Mouse (Mus musculus): ENCODE measurements around the gene Klk1b11. TPM values are rescaled to one million over a fixed set of nuclear protein-coding genes. Genes with fewer than 3 reads are reported as not detected.
"Not testable (repeated sequence)": the region's sequence is repeated elsewhere in the genome, so short reads cannot be mapped to it uniquely, and the experiment has no call there.

Klk1b11 gene
- polyA plus RNA-seq (2012; rRNA removed): not detected in 2 replicates
- not detected in 2 replicates for polyA plus RNA-seq (2014; fragmentation: Nextera tagmentation; extraction: Ambion mirVana)

GRCm38 (mm10) chr7:43995577-43995976 lies at the start of gene Klk1b11:
TSS of gene Klk1b11 (plus strand) at chr7:43995877.
- ATAC-seq (ENCODE audit: insufficient read depth): not testable (repeated sequence)

GRCm38 (mm10) chr7:43950364-43950763 lies 45.3 kb upstream of the Klk1b11 start, which contains the start of gene Klk1b8:
TSS of gene Klk1b8 (plus strand) at chr7:43950664.
- TF ChIP-seq CTCF (IDR thresholded peaks at IDR 0.05; ENCODE audit: low read depth) (no peak), EP300 (IDR thresholded peaks at IDR 0.05; ENCODE audit: low read depth) (no peak)
- WGBS (ENCODE audit: insufficient replicate concordance): 55% methylated on average over 2 of the region's 2 CpGs

More at GRCm38 (mm10) chr7:43995577-43995976, at the start of gene Klk1b11:
- not testable (repeated sequence) for H3K4me2 ChIP-seq (ENCODE audit: low read depth); H3K4me3 ChIP-seq (ENCODE audit: insufficient read depth in 1 of 2, low read depth in 2 of 2, low read length in 2 of 2); H3K4me1 ChIP-seq (replicated peaks; ENCODE audit: control insufficient read depth in 2 of 2, insufficient read depth in 2 of 2, low read length in 1 of 2); H3K9ac ChIP-seq (replicated peaks); H3K27me3 ChIP-seq (ENCODE audit: control insufficient read depth, insufficient read depth, low read length); DNase-seq (ENCODE audit: low read depth in 3 of 3, low spot score in 3 of 3); H3K27ac ChIP-seq; H3K36me3 ChIP-seq (replicated peaks; ENCODE audit: control insufficient read depth, insufficient read depth, low read depth); H3K9me3 ChIP-seq (ENCODE audit: control insufficient read depth, low read length)
- WGBS (ENCODE audit: insufficient replicate concordance): 45% methylated on average over 4 of the region's 4 CpGs

GRCm38 (mm10) chr7:43952703-43953102 lies 43.0 kb upstream of the Klk1b11 start:
- no peaks in the 10 kb centered on the region for H3K4me1 ChIP-seq (replicated peaks; ENCODE audit: control insufficient read depth in 2 of 2, insufficient read depth in 2 of 2, low read length in 1 of 2)
- no peak overlapping the region for H3K27ac ChIP-seq
- H3K9ac ChIP-seq (replicated peaks): no peak overlapping the region
- DNase-seq (ENCODE audit: low read depth in 3 of 3, low spot score in 3 of 3) (no peak), ATAC-seq (ENCODE audit: insufficient read depth) (no peak)
- no peak for TF ChIP-seq CTCF (IDR thresholded peaks at IDR 0.05; ENCODE audit: low read depth)
- no peak for TF ChIP-seq EP300 (IDR thresholded peaks at IDR 0.05; ENCODE audit: low read depth)
- H3K36me3 ChIP-seq (replicated peaks; ENCODE audit: control insufficient read depth, insufficient read depth, low read depth): no peaks in the 10 kb centered on the region
- 42% methylated on average over 4 of the region's 4 CpGs for WGBS (ENCODE audit: insufficient replicate concordance)
- H3K4me3 ChIP-seq (ENCODE audit: insufficient read depth in 1 of 2, low read depth in 2 of 2, low read length in 2 of 2): no peak overlapping the region
- H3K9me3 ChIP-seq (ENCODE audit: control insufficient read depth, low read length): no peaks in the 10 kb centered on the region
- H3K27me3 ChIP-seq (ENCODE audit: control insufficient read depth, insufficient read depth, low read length): no peaks in the 10 kb centered on the region
- H3K4me2 ChIP-seq (ENCODE audit: low read depth): no peak overlapping the region

More at GRCm38 (mm10) chr7:43950364-43950763, 45.3 kb upstream of the Klk1b11 start, which contains the start of gene Klk1b8:
- ATAC-seq (ENCODE audit: insufficient read depth) (no peak), DNase-seq (ENCODE audit: low read depth in 3 of 3, low spot score in 3 of 3) (no peak)
- Histone ChIP-seq H3K27ac (no peak within 1 kb of the TSS), H3K4me1 (replicated peaks; ENCODE audit: control insufficient read depth in 2 of 2, insufficient read depth in 2 of 2, low read length in 1 of 2) (no peaks in the 10 kb centered on the region), H3K9me3 (ENCODE audit: control insufficient read depth, low read length) (no peaks in the 10 kb centered on the region), H3K4me3 (ENCODE audit: insufficient read depth in 1 of 2, low read depth in 2 of 2, low read length in 2 of 2) (no peak within 1 kb of the TSS), H3K9ac (replicated peaks) (no peak within 1 kb of the TSS), H3K36me3 (replicated peaks; ENCODE audit: control insufficient read depth, insufficient read depth, low read depth) (no peaks in the 10 kb centered on the region), H3K4me2 (ENCODE audit: low read depth) (no peak within 1 kb of the TSS), H3K27me3 (ENCODE audit: control insufficient read depth, insufficient read depth, low read length) (no peaks in the 10 kb centered on the region)

- Histone ChIP-seq H3K27ac (no peak within 1 kb of the TSS), H3K4me1 (replicated peaks; ENCODE audit: control insufficient read depth in 2 of 2, insufficient read depth in 2 of 2, low read length in 1 of 2) (no peaks in the 10 kb centered on the region), H3K4me3 (ENCODE audit: insufficient read depth in 1 of 2, low read depth in 2 of 2, low read length in 2 of 2) (no peak within 1 kb of the TSS), H3K9ac (replicated peaks) (no peak within 1 kb of the TSS), H3K4me2 (ENCODE audit: low read depth) (no peak within 1 kb of the TSS), H3K36me3 (replicated peaks; ENCODE audit: control insufficient read depth, insufficient read depth, low read depth) (no peaks in the 10 kb centered on the region), H3K27me3 (ENCODE audit: control insufficient read depth, insufficient read depth, low read length) (no peaks in the 10 kb centered on the region), H3K9me3 (ENCODE audit: control insufficient read depth, low read length) (no peaks in the 10 kb centered on the region)
- TF ChIP-seq CTCF (IDR thresholded peaks at IDR 0.05; ENCODE audit: low read depth) (no peak), EP300 (IDR thresholded peaks at IDR 0.05; ENCODE audit: low read depth) (no peak)
- DNase-seq (ENCODE audit: low read depth in 3 of 3, low spot score in 3 of 3) (no peak), ATAC-seq (ENCODE audit: insufficient read depth) (no peak)
- 29% methylated on average over 3 of the region's 3 CpGs for WGBS (ENCODE audit: insufficient replicate concordance)
These were observed 29.2 kb upstream of the Klk1b11 start, which contains the start of gene Klk1b1 for GRCm38 (mm10) chr7:43966451-43966850. TSS of gene Klk1b1 (plus strand) at chr7:43966751.

- ATAC-seq (ENCODE audit: insufficient read depth): no peak
These were observed 28.6 kb upstream of the Klk1b11 start for GRCm38 (mm10) chr7:43967058-43967457.

More at GRCm38 (mm10) chr7:43967058-43967457, 28.6 kb upstream of the Klk1b11 start:
- no peak overlapping the region for H3K27ac ChIP-seq
- H3K4me2 ChIP-seq (ENCODE audit: low read depth): no peak overlapping the region
- H3K4me1 ChIP-seq (replicated peaks; ENCODE audit: control insufficient read depth in 2 of 2, insufficient read depth in 2 of 2, low read length in 1 of 2): no peaks in the 10 kb centered on the region
- no peak for TF ChIP-seq EP300 (IDR thresholded peaks at IDR 0.05; ENCODE audit: low read depth)
- no peak for TF ChIP-seq CTCF (IDR thresholded peaks at IDR 0.05; ENCODE audit: low read depth)
- 49% methylated on average over 3 of the region's 3 CpGs for WGBS (ENCODE audit: insufficient replicate concordance)
- DNase-seq (ENCODE audit: low read depth in 3 of 3, low spot score in 3 of 3): no peak
- H3K36me3 ChIP-seq (replicated peaks; ENCODE audit: control insufficient read depth, insufficient read depth, low read depth): no peaks in the 10 kb centered on the region
- H3K9ac ChIP-seq (replicated peaks): no peak overlapping the region
- H3K27me3 ChIP-seq (ENCODE audit: control insufficient read depth, insufficient read depth, low read length): no peaks in the 10 kb centered on the region
- H3K9me3 ChIP-seq (ENCODE audit: control insufficient read depth, low read length): no peaks in the 10 kb centered on the region
- no peak overlapping the region for H3K4me3 ChIP-seq (ENCODE audit: insufficient read depth in 1 of 2, low read depth in 2 of 2, low read length in 2 of 2)

Measured in liver, embryonic 14.5 days (tissue).